Mouse (Mus musculus) embryonic stem cell, embryonic (primary cell): ENCODE data around the gene Acvr1.

Experiments used
- CTCF ChIA-PET, 4 experiments: fragments of 300-600 bp in 2 of 4; fragments of 350-600 bp in 2 of 4; sonication (Branson Sonifier 250); formaldehyde crosslinking; loops; one replicate each; lab custom pipeline; 2022; ENCODE audit warnings: inconsistent platforms in 2 of 4; lab: Charles Lee
- POLR2A ChIA-PET, 4 experiments: fragments of 300-600 bp in 2 of 4; fragments of 350-600 bp in 2 of 4; sonication (Branson Sonifier 250); formaldehyde crosslinking; loops; one replicate each; lab custom pipeline; 2022; ENCODE audit warnings: antibody characterized with exemption in 4 of 4, inconsistent platforms in 1 of 4; lab: Charles Lee

The Acvr1 gene

GRCm38 (mm10) chr2:58423319-58423718, 143.6 kb downstream of the Acvr1 start:
- ChIA-PET CTCF (no interaction called here), POLR2A (interaction anchor here in 1 of 4 experiments (0.7 kb wide), 1 partner anchor 14 kb away, joined by 3 read pairs; no protein-coding TSS in a partner anchor)

- ChIA-PET POLR2A (no interaction called here), CTCF (no interaction called here)
These were observed 147.4 kb downstream of the Acvr1 start for GRCm38 (mm10) chr2:58419571-58419970.

- CTCF ChIA-PET: interaction anchor here in 2 of 4 experiments (0.5 to 0.7 kb wide), 3 partner anchors 150 to 730 kb away, joined by 4 to 5 read pairs (median 4); no protein-coding TSS in a partner anchor
- POLR2A ChIA-PET: no interaction called here
These were observed 148.8 kb downstream of the Acvr1 start for GRCm38 (mm10) chr2:58418109-58418508.

- ChIA-PET CTCF (interaction anchor here in 1 of 4 experiments (0.5 to 0.6 kb wide), 2 partner anchors 151 to 729 kb away, joined by 4 to 5 read pairs; no protein-coding TSS in a partner anchor), POLR2A (no interaction called here)
These were observed 149.3 kb downstream of the Acvr1 start for GRCm38 (mm10) chr2:58417684-58418083.

- ChIA-PET POLR2A (no interaction called here), CTCF (no interaction called here)
These were observed 151.9 kb downstream of the Acvr1 start for GRCm38 (mm10) chr2:58415037-58415436.

- CTCF ChIA-PET: interaction anchor here in 1 of 4 experiments (0.5 kb wide), 1 partner anchor 644 kb away, joined by 5 read pairs; no protein-coding TSS in a partner anchor
- POLR2A ChIA-PET: no interaction called here
These were observed 157.9 kb downstream of the Acvr1 start for GRCm38 (mm10) chr2:58408926-58409634.

GRCm38 (mm10) chr2:58403481-58403880, 163.5 kb downstream of the Acvr1 start:
- CTCF ChIA-PET: interaction anchor here in 1 of 4 experiments (0.8 kb wide), 1 partner anchor 164 kb away, joined by 5 read pairs; no protein-coding TSS in a partner anchor
- POLR2A ChIA-PET: interaction anchor here in 1 of 4 experiments (0.6 kb wide), 1 partner anchor 413 kb away, joined by 4 read pairs; no protein-coding TSS in a partner anchor

GRCm38 (mm10) chr2:58388601-58389000, 178.4 kb downstream of the Acvr1 start:
- ChIA-PET CTCF (no interaction called here), POLR2A (no interaction called here)

- CTCF ChIA-PET: no interaction called here
- POLR2A ChIA-PET: interaction anchor here in 1 of 4 experiments (0.6 kb wide), 1 partner anchor 589 kb away, joined by 4 read pairs; no protein-coding TSS in a partner anchor
These were observed 186.9 kb downstream of the Acvr1 start for GRCm38 (mm10) chr2:58380020-58380419.

GRCm38 (mm10) chr2:58379475-58379874, 187.5 kb downstream of the Acvr1 start:
- POLR2A ChIA-PET: interaction anchor here in 1 of 4 experiments (0.6 kb wide), 1 partner anchor 589 kb away, joined by 4 read pairs; no protein-coding TSS in a partner anchor
- CTCF ChIA-PET: no interaction called here

GRCm38 (mm10) chr2:58377417-58378130, 189.4 kb downstream of the Acvr1 start:
- ChIA-PET POLR2A (interaction anchor here in 2 of 4 experiments (0.5 to 0.7 kb wide), 2 partner anchors 282 to 1443 kb away, joined by 3 read pairs; no protein-coding TSS in a partner anchor), CTCF (no interaction called here)

GRCm38 (mm10) chr2:58366196-58366595, 200.8 kb downstream of the Acvr1 start:
- POLR2A ChIA-PET: no interaction called here
- CTCF ChIA-PET: no interaction called here

GRCm38 (mm10) chr2:58361361-58362046, 205.5 kb downstream of the Acvr1 start:
- ChIA-PET POLR2A (no interaction called here), CTCF (no interaction called here)

- POLR2A ChIA-PET: interaction anchor here in 1 of 4 experiments (0.8 kb wide), 1 partner anchor 95 kb away, joined by 3 read pairs; no protein-coding TSS in a partner anchor
- CTCF ChIA-PET: interaction anchor here in 1 of 4 experiments (0.7 kb wide), 1 partner anchor 302 kb away, joined by 3 read pairs; no protein-coding TSS in a partner anchor
These were observed 208.9 kb downstream of the Acvr1 start for GRCm38 (mm10) chr2:58358132-58358460.

GRCm38 (mm10) chr2:58357414-58358131, 209.4 kb downstream of the Acvr1 start, which contains the start of gene Acvr1c:
Gene Acvr1c, minus strand, starts transcription at chr2:58357895.
- POLR2A ChIA-PET: interaction anchor here in 1 of 4 experiments (0.8 kb wide), 1 partner anchor 96 kb away, joined by 3 read pairs; no protein-coding TSS in a partner anchor
- CTCF ChIA-PET: interaction anchor here in 1 of 4 experiments (0.7 kb wide), 1 partner anchor 302 kb away, joined by 3 read pairs; no protein-coding TSS in a partner anchor

GRCm38 (mm10) chr2:58357068-58357413, 209.9 kb downstream of the Acvr1 start:
- ChIA-PET POLR2A (interaction anchor here in 1 of 4 experiments (0.7 kb wide), 1 partner anchor 1114 kb away, joined by 6 read pairs; no protein-coding TSS in a partner anchor), CTCF (no interaction called here)

GRCm38 (mm10) chr2:58354389-58354788, 212.6 kb downstream of the Acvr1 start:
- ChIA-PET POLR2A (no interaction called here), CTCF (interaction anchor here in 1 of 4 experiments (0.9 kb wide), 1 partner anchor 311 kb away, joined by 3 read pairs; no protein-coding TSS in a partner anchor)

GRCm38 (mm10) chr2:58352846-58353245, 214.1 kb downstream of the Acvr1 start:
- ChIA-PET CTCF (no interaction called here), POLR2A (no interaction called here)
